Mouse (Mus musculus) frontal cortex, postnatal 10 days (tissue): ENCODE measurements around the gene H2-Q4.
A peak's percentile ranks its signal among the peaks of the same experiment; 100 is the strongest.
"Not testable (repeated sequence)": the region's sequence is repeated elsewhere in the genome, so short reads cannot be mapped to it uniquely, and the experiment has no call there.

ENCODE experiments used
- DNase-seq, 2 experiments: peaks; one replicate each; pipeline ENCODE4 v3.0.0; 2022; ENCODE audit warnings: low spot score in 2 of 2, mixed read lengths in 1 of 2

The H2-Q4 gene

GRCm38 (mm10) chr17:35420206-35420810 lies 40.9 kb downstream of the H2-Q4 start:
- DNase-seq, result peak in 1 of 2 experiments; percentile 5

DNA sequence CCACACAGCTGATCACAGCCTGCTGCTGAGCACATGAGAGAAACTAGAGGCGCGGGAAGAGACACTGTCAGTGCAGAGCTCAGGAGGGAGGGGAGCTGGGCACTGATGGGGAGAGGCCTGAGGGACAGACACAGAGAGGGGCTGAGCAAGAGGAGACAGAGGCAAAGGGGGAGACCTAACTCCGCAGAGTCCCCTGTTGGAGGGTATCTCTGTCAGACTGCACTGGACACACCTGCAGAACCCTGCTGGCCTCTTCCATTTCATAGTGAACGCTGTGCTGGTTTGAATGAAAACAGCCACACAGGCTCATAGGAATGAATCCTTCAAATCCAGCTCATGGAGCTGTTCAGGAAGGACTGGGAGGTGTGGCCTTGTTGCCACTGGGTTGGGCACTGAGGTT lies 41.9 kb downstream of the H2-Q4 start:
- not testable (repeated sequence) for DNase-seq

DNA sequence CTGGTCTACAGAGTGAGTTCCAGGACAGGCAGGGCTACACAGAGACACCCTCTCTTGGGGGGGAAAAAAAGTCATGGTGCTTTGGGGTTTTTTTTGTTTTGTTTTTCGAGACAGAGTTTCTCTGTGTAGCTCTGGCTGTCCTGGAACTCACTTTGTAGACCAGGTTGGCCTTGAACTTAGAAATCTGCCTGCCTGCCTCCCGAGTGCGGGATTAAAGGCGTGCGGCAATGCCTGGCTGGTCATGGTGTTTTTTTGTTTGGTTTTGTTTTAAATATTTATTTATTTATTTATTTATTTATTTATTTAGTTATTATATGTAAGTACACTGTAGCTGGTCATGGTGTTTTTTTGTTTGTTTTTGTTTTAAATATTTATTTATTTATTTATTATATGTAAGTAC lies 42.9 kb downstream of the H2-Q4 start:
- not testable (repeated sequence) for DNase-seq

DNA sequence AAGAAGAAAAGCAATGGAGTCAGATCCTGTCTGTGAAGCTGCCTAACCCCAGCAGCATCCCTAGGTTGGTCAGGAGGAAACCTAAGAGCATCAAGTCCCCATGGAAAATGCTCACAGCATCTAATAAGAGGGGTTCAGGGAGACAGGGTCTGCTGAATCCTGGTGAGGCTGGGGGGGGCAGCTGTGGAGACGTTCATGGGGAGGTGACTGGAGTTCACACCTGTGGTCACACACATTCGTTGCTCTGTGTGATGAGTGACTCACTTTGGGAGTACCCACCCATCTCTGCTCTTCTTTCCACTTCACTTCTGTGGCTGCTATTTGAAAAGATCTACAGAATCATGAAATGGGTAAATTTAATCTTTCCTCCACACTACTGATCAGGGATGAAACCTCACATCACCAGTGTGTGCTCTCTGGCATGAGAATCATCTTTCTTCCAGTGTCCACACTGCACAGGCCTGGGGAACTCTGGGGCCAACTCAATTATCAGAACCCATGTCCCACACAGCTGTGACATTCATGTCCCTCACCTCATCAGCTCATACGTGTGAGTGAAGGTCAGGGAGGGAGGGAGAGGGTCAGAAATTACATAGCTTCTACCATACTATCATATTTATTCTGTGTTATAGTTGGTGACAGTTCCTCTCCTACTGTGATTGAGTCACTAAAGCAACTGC lies 43.9 kb downstream of the H2-Q4 start:
- DNase-seq, result not testable (repeated sequence)

GRCm38 (mm10) chr17:35424106-35424505 lies 44.7 kb downstream of the H2-Q4 start:
- DNase-seq, result not testable (repeated sequence)

- not testable (repeated sequence) for DNase-seq
Measured at GRCm38 (mm10) chr17:35424624-35425416, 45.4 kb downstream of the H2-Q4 start, which contains the start of gene H2-Q6. Gene H2-Q6, plus strand, starts transcription at chr17:35424850.

DNA sequence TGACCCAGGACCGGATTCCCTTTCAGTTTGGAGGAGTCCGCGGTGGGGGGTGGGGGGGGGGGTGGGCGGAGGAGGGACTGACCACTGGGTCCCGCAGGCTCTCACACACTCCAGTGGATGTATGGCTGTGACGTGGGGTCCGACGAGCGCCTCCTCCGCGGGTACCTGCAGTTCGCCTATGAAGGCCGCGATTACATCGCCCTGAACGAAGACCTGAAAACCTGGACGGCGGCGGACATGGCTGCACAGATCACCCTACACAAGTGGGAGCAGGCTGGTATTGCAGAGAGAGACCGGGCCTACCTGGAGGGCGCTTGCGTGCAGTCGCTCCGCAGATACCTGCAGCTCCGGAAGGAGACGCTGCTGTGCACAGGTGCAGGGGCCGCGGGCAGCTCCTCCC lies 46.1 kb downstream of the H2-Q4 start:
- not testable (repeated sequence) for DNase-seq

- DNase-seq, result not testable (repeated sequence)
Measured at GRCm38 (mm10) chr17:35428883-35429282, 49.5 kb downstream of the H2-Q4 start.

DNA sequence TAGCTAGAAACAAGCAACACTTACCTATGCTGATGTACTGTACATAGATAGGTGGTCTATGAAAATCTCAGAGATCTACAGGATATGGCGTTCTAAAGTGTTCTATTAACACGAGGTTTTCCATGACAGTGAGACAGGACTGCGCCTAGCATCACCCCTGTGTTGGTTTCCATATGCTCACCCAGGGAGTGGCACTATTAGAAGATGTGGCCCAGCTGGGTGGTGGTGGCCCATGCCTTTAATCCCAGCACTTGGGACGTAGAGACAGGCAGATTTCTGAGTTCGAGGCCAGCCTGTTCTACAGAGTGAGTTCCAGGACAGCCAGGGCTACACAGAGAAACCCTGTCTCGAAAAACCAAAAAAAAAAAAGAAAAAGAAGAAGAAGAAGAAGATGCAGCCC lies 51.3 kb downstream of the H2-Q4 start:
- not testable (repeated sequence) for DNase-seq

DNA sequence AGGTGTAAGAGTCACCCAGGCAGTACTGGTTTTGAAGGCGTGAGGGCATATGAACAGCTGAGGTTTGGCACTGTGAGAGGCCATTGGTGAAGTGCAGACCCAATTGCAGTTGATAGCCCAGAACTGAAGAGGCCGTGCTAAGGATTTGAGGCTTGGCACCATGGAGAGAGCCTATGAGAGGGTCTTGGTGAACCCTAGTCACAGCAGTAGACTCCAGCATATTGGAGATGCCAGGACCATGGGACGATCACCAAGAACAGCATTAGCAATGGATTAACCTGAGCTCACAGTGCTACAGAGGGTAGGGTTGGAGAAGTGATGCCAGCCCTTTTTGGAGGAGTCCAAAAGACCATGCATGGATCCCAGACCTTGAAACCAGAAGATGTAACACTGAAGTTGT lies 52.8 kb downstream of the H2-Q4 start:
- not testable (repeated sequence) for DNase-seq

GRCm38 (mm10) chr17:35434836-35435235 lies 55.4 kb downstream of the H2-Q4 start:
- DNase-seq, result not testable (repeated sequence)
